Mouse (Mus musculus) liver, adult 2 months (tissue): ENCODE measurements at regions not wholly inside any gene's neighbourhood (a gene's known extent, or its start where the extent isn't known, plus 50 kb on each side); places are given as distances from the start of the nearest gene placed in this dataset.

Source experiments
- CTCF ChIP-seq: fragments of 200-500 bp; IDR thresholded peaks from 2 replicates; pipeline ENCODE4 v1.5.1; 2011; ENCODE audit warnings: low read depth, low read length, control low read depth
- POLR2A ChIP-seq: fragments of 200-500 bp; IDR thresholded peaks from 2 replicates; pipeline ENCODE4 v1.6.1; 2011; ENCODE audit warnings: low read length, control low read depth; ENCODE audit not compliant: insufficient read depth; ENCODE audit errors: extremely low read depth

DNA sequence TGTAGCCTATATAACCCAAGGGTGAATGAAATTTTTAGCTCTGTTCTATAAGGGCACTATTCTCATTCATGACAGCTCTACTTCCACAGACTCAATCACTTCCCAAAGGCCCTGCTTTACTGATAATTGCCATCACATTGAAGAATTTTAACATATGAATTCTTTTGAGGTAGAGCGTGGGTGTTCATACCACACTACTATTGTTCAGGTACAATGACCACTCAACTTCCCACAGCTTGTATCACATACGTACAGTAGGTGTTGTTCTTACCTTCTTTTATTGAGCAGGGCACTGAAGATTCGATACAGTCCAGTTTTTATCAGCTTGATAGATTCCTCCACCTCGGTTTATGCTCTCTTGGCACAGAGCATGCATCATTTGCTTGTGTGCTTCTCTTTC lies 111.1 kb upstream of the Jag1 start:
- TF ChIP-seq CTCF, result no peak
- TF ChIP-seq POLR2A, result no peak
